Mouse (Mus musculus) frontal cortex, adult 2 months (tissue): Measurements from ENCODE around the gene Lrrc4. TPM values are rescaled to one million over a fixed set of nuclear protein-coding genes. Genes with fewer than 3 reads are reported as not detected.

Experiments
- DNase-seq, 2 experiments: peaks; one replicate each; pipeline ENCODE4 v3.0.0; 2022; ENCODE audit warnings: low spot score in 1 of 2; ENCODE audit errors: extremely low spot score in 1 of 2
- polyA plus RNA-seq: library from polyadenylated mRNA; depleted of rRNA; stranded (reverse); fragments of >200 nt; gene quantifications from 2 replicates; pipeline ENCODE4 v1.2.3, GENCODE M21; 2012

Lrrc4 gene
- polyA plus RNA-seq, 1 experiment: 46.0 TPM

DNA sequence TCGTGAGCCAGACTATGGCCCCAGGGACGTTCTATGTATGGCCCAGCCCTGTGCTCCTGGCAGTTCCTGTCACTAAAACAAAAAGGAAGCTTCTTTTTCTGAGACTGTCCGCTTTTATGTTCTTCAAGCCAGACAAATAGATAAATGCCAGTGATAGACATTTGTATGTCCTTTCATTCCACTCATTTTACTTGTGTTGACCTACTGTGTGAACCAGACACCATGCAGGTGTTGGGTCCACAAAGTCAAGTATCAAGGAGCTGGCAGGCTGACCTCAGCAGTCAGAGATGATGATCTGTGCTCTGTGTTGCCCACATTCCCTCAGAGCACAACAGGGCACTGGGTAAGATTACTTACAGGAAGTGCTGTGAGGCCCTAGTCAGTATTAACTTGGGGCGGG lies 25.2 kb upstream of the Lrrc4 start:
- no peak for DNase-seq

DNA sequence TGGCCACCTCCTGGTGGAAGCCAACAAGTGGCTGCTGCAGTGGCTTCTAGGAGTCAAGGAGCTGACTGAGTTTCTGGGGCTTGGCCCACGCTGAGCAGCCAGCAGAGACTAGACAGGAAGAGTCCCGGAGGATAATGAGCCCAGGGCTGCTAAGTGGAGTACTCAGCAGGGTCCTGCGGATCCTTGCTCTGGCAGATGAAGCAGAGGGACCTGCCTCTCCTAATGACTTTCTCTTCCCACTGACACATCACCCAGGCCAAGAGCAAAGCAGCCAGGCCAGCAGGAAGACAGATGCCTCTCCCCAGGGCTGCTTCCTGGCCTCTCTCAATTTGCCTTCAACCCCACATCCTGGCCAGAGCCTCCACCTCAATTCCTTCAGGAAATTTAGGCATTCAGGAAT lies 23.9 kb upstream of the Lrrc4 start:
- DNase-seq: no peak

DNA sequence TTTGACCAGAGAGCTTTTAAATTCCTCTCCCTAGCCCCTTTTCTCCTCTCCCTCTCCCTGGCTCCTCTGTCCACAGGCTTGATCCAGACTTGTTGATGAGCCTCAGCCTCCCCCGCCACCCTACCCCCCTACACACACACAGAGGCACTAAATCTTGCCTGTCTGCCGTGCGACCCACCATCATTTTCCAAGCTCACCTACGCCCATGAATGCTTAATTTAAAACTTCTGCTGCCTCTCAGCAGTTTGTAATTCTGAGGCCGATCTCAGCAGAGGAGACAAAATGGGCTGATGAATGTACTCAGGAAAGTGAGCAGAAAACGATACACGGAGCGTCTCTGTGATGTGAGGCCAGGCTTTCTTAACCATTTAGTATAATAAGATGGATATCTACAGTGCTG lies 23.1 kb upstream of the Lrrc4 start:
- DNase-seq: no peak

DNA sequence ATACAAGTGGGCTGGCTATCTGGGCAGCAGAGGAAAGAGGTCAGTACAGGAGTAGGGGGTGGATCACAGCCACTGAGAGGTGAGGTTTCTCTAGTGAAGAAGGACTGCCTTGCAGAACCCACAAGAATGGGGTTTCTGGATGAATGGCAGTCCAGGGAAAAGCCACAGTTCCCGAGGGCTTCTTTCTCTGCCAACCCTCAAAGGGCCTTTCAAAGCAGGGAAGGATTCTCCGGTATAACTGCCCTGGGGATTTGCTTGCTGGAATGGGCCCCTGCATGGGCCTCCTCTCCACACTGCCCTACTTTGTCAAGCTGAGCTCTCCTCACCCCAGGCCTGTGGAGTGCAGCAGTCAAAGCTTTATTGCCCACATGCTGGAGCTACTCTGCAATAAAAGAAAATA lies 22.1 kb upstream of the Lrrc4 start:
- DNase-seq: no peak

DNA sequence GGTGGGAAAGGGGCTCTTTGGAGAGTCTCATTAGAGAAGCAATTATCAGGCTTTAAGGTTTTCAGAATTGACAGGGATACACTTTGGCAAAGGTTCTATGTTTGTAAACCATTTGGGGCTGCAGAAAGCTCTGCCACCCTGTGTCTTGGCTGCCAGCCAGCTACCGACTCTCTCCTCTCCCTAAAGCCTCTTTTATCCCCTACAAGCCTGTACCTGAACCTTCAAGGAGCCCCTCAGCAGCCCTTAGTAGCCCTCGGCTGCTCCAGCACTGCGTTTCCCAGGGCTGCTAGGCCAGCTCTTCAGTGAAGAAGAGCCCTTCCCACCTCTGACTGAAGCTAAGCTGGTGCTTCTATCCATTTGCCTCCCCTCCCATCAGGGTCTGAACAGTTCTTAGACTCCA lies 21.6 kb upstream of the Lrrc4 start:
- no peak for DNase-seq

DNA sequence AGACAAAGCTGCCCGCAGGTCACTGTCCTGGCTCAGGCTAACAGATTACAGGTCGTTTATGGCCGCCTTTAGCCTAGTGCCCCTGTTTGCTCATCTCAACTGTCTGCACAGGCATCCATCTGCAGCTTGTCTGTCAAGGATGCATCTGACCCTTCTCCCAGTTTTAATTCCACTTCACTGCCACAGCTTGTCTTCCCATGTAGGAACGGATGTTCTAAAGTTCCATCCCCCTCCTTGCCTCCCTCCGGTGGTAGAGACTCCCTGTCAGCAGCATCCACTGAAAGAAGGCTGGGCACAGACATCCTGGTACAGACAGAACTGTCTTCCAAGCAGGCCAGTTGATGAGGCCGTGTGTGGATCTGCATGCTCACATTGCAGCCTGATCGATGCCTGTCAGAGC lies 20.8 kb upstream of the Lrrc4 start:
- no peak for DNase-seq

DNA sequence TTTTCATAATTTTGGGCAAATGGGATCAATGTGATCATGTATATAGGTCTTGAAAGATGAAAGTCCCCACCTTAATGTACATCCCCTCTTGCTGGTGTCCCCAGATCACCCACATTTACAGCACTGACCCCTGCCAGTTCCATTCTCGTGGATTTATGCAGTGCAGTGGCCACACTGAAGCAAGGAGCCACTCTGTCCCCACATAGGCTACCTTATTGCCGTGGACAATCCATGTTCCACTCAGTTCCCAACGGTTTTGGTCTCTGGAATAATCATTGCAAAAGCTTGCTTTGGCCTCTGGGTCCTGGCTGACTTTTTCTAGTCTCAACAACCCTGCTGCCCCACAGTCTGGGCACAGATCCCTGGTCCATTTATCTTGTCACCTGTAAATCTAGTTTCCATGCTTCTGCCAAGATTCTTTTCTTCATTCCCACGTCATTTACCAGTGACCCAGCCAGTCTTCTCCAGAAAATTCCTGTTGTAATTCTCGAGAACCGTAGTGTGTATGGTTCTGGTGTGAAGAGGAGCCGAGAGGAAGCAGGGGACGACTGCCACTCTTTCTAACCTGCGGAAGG lies 18.9 kb upstream of the Lrrc4 start:
- no peak for DNase-seq

DNA sequence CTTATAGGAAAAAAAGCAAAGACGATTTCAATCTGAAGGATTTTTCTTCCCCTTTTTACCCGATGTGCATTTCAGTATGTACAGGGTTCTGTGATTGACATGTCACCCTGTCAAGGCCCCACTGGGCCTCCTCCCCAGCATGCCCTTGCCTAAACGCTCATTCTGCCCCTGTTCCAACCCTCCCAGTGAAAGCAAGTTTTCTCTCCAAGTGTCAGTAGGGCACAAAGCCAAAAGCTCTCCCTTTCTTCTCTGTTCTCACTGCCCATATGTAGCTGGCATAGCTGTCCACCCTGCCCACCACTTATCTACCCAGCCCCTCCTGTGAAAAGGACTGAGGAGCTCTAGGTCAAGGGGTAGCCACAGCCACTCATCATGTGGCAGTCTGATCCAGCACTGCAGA lies 17.8 kb upstream of the Lrrc4 start:
- DNase-seq: no peak

DNA sequence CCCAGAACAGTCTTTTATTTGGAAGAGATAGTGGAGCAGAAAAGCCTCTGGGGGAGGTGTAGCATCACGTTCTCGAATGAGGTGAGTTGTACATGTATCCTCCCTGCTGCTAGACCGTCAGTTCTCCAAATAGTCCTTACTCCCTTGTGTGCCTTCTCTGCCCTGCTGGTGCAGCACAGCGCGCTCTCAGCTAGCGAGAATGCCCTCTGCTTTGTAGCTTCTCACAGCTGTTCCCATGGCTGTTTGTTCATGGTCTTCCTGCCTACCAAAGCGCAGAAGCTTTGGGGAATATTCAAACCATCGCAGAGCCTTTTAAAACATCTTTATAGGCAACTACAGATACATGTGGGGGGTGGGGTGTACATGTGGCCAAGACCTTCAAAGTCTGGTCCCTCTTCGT lies 17.3 kb upstream of the Lrrc4 start:
- no peak for DNase-seq

DNA sequence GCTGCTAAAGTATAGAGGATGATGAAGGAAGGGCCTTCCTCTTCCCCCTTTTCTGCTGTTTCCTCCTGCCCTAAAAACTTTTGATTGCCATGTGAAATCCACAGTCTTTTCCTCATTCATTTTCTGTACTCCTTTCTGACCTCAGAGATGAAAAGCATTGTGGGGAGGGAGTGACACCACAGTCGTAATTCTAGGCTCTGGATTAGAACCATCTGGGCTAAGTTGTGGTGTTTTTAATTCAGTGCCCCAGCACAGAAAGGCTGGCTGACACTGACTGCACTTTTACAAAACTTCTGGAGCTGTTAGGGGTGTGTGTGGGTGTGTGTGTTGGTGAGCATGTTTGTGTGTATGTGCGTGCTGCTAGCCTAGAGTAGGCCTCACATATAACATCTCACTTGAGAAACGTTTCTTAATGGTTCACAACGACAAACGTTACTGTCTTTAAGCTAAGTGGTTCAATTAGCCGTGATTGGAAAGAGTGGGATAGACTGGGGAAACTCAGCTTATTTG lies 16.8 kb upstream of the Lrrc4 start:
- DNase-seq: no peak

DNA sequence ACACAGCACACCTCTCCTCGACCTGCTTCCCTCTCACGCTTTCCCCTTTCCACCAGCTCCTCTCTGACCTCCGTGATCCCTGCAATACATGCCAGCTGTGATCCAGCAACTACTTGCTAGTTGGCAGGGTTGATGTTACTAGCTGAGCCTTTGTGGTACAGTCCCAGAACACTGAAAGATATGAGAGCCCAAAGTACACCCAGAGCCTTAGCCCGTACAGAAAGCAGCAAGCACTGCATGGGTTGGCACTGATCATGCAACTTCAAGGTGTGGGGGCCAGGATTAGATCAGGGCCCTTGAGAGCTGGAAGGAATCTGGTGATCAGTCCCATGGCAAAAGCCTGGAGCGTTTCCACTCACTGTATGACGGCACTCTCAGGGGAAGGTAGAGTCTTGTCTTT lies 16.1 kb upstream of the Lrrc4 start:
- DNase-seq: no peak

DNA sequence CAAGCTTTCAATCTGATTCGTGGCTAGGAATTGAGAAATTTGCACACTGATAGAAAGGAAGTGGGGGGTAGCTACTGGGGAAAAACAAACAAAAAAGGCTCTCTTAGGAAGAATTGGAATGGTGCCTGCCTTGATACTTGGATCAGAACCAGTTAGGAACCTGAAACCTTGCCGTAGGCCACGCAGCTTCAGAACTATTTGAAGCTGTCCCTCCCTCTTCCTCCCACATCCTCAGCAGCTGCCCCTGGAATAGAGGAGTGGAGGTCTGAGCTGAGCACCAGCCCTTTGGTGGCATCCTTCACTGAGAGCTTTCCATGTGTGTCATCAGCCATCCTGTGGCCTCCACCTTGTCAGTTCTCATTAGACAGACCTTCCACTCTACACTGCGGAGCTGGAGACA lies 14.1 kb upstream of the Lrrc4 start:
- DNase-seq: no peak

DNA sequence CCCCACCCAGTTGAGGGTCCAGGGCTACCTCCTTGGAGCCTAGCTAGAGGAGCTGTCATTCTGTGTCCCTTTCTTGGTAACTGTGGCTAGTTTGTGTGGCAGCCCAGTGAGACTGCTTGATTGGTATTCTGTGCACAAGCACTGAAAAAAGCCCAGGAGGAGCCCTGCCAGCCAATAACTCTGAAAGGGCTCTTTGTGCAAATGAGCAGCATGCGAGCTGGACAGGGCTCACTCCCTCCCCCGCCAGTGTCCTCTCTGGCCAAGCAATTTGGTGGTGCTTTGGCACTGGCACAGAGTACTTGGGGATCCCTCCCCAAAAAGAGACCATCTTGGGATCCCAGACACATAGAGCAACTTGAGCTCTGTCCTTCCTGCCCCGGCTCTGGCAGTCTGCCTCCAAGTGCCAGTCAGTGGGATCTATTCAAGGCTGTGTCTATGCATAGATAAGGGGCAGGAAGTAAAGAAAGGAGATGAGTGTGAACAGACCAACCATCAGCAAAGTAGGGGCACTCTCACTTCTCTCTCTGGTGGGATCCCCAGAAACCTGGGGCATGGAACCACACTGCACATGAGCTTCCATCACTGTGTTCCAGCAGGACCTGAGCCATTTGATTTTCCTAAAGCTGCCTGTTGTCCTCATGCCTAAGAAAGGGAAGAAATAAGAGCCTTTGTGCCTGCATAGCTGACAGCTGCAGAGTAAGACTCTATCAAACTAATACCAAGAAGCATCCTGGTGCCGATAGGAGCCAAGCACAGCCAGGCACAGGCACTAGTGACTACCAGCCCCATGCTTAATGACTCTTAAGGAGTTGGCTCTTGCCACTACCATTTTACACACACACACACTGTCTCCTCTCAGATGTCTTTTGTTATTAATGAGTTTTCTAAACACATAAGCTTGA lies 11.1 kb upstream of the Lrrc4 start:
- peak; percentile 64 to 75 for DNase-seq

DNA sequence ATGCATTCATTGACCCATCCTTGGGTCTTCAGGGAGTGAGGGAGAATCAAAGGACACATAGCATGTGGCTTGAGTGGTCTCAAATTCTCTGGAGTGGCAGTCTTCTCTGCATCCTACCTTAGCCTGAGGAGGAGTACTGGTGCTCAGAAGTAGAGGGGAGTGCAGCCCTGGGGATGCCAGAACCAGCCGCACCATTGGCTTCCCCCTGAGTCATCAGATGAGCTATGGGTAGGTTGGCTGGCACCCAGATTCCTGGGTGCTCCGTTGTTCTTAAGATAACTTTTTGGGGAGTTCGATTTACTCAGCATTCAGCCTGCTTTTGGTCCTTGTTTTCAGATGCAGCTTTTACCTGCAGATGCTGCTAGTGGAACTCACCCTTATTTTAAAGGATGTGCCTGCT lies 10.0 kb upstream of the Lrrc4 start:
- no peak for DNase-seq

DNA sequence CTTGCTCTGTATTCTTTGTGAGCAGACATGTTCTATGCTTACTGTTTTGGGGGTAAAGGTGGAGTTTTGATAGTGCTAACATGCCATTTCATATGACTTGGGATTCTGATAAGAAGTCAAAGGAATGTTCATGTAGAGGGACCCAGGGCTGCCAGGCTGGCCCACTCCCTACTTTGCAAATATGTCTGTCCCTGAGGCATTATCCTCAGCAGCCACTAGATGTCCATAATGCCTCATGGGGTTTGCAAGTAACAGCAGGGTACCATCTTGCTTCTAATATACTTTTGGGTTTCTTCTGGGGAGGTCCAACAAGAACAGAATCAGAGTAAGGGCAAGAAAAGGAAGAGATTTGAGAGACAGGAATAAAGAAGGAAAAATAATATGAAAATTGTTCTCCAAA lies 5.1 kb upstream of the Lrrc4 start:
- no peak for DNase-seq

DNA sequence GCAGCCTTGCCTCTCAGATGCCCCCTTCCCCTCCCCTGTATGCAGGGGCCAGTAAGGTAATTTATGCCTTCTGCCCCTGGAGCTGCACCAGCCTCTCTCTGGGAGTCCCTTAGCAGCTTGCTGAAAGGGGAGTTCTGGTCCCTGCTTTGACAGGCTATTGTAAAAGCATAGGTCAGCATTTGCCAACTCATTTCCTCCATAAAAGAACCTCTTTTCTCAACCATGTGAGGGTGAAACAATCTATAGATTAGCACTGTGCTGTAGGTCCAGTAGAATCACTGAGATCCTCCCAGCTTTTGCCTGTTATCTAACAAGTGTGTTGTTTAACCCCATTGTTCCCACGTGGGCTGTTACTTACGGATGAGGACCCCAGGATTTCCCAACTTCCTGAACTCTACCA lies 2.5 kb upstream of the Lrrc4 start:
- no peak for DNase-seq

DNA sequence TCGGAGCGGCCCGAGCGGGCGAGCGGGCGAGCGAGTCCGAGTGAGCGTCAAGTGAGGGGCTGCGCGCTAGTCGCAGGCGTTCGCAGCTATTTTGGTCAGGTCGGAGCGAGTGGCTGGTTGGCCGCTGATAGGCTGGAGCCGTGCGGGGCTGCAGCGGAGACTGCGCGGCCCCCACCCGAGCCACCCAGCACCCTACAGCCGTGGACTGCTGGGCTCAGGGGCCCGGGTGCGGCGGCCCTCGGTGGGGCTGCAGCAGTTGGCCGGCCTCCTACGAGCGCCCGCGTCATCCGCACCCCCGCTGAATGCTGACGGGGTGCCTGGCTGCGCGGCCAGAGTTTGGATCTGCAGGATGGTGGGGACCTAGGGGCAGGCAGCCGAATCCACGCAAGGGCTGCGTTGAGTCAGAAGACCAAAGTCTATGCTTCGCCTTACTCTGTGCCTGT lies 1.9 kb upstream of the Lrrc4 start:
- peak in 1 of 2 experiments; percentile 73 for DNase-seq

DNA sequence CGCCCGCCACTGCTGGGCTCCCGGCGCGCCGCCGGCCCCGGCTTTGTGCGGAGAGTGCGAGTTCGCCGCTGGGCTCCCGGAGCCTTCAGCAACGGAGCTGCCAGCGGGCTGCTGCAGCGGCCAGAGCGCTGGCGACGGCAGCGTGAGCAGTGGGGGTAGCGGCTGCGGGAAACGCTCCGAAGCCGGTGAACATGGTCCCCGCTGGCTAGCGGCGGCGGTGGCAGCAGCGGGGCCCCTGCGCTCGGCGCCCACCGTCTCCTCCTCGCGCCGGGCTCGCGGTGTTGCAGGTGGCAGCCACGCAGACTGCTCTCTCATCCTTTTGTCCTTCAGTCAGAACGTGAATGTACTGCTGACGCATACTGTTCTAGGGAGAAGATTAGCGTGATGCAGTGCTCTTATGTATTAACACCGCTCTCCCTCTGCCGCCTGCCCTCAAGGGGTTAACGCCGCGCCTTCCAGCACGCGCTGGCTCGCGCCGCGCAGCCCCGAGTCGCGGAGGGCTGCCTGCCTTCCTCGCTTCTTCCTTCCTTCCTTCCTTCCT lies 1.3 kb upstream of the Lrrc4 start:
- DNase-seq: peak in 1 of 2 experiments; percentile 68

DNA sequence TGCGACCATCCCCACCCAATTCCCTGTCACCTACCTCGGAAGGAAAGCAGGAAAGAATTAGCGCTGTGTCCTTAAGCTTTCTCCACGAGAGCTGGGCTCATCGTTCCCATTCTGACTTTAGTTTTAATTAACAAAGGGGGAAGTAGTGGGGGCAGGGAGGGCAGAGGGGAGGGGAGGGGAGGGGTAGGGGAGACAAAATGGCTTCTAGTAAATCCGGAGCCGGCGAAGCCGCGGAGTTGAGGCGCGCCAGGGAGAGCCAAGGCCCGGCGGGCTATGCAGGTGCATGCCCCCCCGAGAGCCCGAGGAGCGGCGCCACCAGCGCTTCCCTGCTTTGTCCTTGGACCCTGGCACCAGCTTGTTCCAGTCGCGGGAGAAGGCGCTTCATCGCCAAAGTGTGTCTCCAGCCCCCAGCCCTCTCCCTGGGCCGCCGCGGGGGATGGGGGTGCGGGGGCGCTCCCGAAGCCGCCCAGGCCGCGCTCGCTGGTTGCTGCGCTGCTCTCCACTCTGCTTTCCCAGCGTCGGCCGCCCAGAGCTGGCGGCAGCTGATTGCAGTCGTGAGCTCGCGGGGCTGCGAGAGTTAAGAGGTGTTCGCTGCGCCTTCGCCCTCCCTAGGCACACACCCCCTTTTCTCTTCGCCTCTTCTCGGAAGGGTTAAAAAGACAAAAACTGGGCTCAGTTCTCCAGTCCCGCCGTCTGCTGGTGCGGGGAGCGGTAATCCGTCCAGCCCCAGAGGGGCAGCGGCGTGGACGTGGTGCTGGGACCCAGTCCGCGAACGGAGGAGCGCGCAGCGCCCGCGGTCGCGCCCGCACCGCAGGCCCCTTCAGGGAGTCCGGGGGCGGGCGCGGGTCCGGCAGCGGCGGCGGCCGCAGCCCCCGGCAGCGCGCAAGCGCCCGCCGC lies 555 bp upstream of the Lrrc4 start:
- peak in 1 of 2 experiments; percentile 49 for DNase-seq

DNA sequence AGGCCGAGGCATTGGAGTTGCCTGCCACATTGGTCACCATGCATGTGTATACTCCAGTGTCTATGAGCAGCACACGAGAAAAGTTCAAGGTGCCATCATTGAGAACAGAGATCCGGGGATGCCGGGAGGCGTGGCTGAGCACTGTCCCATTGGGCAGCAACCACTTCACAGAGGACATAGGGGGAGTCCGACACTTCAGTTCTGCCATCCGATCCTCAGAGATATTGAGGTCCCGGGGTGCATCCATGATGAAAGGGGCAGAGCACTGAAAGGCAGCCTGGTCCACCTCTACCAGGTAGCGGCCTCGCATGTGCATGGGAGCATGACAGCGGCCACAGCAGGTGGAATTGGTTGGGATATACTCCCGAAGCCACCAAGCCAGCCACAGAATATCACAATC lies 1.2 kb downstream of the Lrrc4 start:
- no peak for DNase-seq

DNA sequence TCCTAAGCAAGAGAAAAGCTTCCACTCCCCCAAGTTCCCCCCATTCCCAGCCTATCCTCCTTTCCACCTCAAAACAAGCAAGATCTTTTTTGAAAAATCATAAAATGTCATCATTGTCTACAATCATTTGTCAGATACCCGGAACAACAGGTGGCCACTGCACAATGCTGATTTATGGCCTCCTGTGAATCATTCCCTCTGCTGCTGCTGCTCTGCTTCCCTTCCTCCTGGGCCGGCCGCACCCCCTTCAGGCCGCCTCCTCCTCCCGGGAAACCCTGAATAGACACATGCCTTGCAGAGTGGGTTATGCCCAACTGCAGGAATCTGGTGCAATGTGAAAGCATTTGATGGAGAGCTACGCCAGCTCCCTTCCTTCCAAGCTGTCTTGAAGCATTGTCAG lies 3.0 kb downstream of the Lrrc4 start:
- DNase-seq: peak in 1 of 2 experiments; percentile 83
